In genomic region chr5:13470057-13470905, GRCm38 (mm10) we compare ENCODE assay signal across 8 mouse cellular contexts.
DNase-seq lines count a peak whose midpoint lies in the region; ATAC-seq and TF ChIP-seq lines count a peak whose summit lies in the region.

No protein-coding gene starts in this region.

- ATAC-seq in heart, embryonic 14.5 days (ENCODE audit: insufficient number of reproducible peaks, insufficient read depth, low FRiP score, low read depth) = peak; percentile 50; the same call in 1 of the 2 replicates
- peak; percentile 62 for ATAC-seq in lung, embryonic 14.5 days (ENCODE audit: insufficient read depth)
- ATAC-seq in megakaryocyte-erythroid progenitor cell, adult 5-6 weeks (replicated peaks; ENCODE audit: low FRiP score, low TSS enrichment, poor library complexity, severe bottlenecking) = no peak

- no peaks in the 10 kb centered on the region for H3K36me3 ChIP-seq in heart, embryonic 14.5 days (ENCODE audit: control insufficient read depth, insufficient read depth, low read length)
- 0 out of 2 replicates have a peak, but pooled peaks cover 6% of the 10 kb centered on the region for H3K36me3 ChIP-seq in lung, embryonic 14.5 days (ENCODE audit: insufficient read depth)

- 37% methylated on average over 7 of the region's 7 CpGs for WGBS in heart, embryonic 14.5 days
- WGBS in lung, embryonic 14.5 days = 36% methylated on average over 7 of the region's 7 CpGs

- no peak overlapping the region for H3K4me2 ChIP-seq in heart, embryonic 14.5 days (ENCODE audit: low read length)
- no peak overlapping the region for H3K4me2 ChIP-seq in lung, embryonic 14.5 days

- peak; percentile 48 to 59 for DNase-seq in cerebellum, postnatal 10 days
- no peak for DNase-seq in cerebellum, adult 8-10 months
- DNase-seq in right cerebral cortex, postnatal 10 days (ENCODE audit: low spot score in 2 of 2) = peak; percentile 49 to 54
- DNase-seq in right cerebral cortex, postnatal 25 days = no peak
- peak; percentile 75 for DNase-seq in lung, embryonic 14.5 days
- DNase-seq in thymus, postnatal 14 days = no peak

- peaks cover 0 to 14% of the 10 kb centered on the region in 2 experiments; a peak in 2 of 4 replicates for H3K4me1 ChIP-seq in heart, embryonic 14.5 days (ENCODE audit: control insufficient read depth in 2 of 2, insufficient read depth in 2 of 2, low read length in 2 of 2)
- peaks cover 4% of the 10 kb centered on the region; the same call in 1 of the 2 replicates for H3K4me1 ChIP-seq in lung, embryonic 14.5 days (ENCODE audit: insufficient read depth)

- no peaks in the 10 kb centered on the region for H3K9me3 ChIP-seq in heart, embryonic 14.5 days (ENCODE audit: control insufficient read depth, low read length)
- no peaks in the 10 kb centered on the region for H3K9me3 ChIP-seq in lung, embryonic 14.5 days (ENCODE audit: low read depth, low read length)

- H3K9ac ChIP-seq in heart, embryonic 14.5 days (ENCODE audit: low read length) = no peak overlapping the region
- H3K9ac ChIP-seq in lung, embryonic 14.5 days = no peak overlapping the region

- H3K27me3 ChIP-seq in heart, embryonic 14.5 days (ENCODE audit: control insufficient read depth, insufficient read depth, low read length) = no peaks in the 10 kb centered on the region
- no peaks in the 10 kb centered on the region for H3K27me3 ChIP-seq in lung, embryonic 14.5 days (ENCODE audit: insufficient read depth, low read length)

- TF ChIP-seq CTCF in lung, embryonic 14.5 days (IDR thresholded peaks at IDR 0.05; ENCODE audit: low read depth) = no peak

- no peak overlapping the region for H3K4me3 ChIP-seq in heart, embryonic 14.5 days (ENCODE audit: control insufficient read depth in 1 of 2, insufficient read depth in 1 of 2, low read depth in 1 of 2, low read length in 2 of 2)
- no peak overlapping the region for H3K4me3 ChIP-seq in lung, embryonic 14.5 days (ENCODE audit: low read depth, low read length)

- H3K27ac ChIP-seq in heart, embryonic 14.5 days (replicated peaks in 1 of 2; ENCODE audit: control insufficient read depth in 1 of 2, insufficient read depth in 1 of 2, low read depth in 2 of 2, low read length in 2 of 2) = peak overlapping the region; percentile 18 to 68
- H3K27ac ChIP-seq in lung, embryonic 14.5 days (ENCODE audit: low read depth) = peak overlapping the region; percentile 34; the same call in 1 of the 2 replicates

Comparison
In these comparisons a context has a peak if more than half of its experiments do, and no peak if none do; other contexts are left out.
1. DNase-seq: peak in cerebellum, postnatal 10 days (2 of 2), right cerebral cortex, postnatal 10 days (2 of 2) and lung, embryonic 14.5 days (single experiment); none in cerebellum, adult 8-10 months (single experiment), right cerebral cortex, postnatal 25 days (single experiment) and thymus, postnatal 14 days (single experiment).